Mouse (Mus musculus): ENCODE measurements at regions not wholly inside any gene's neighbourhood (a gene's known extent, or its start where the extent isn't known, plus 50 kb on each side); places are given as distances from the start of the nearest gene placed in this dataset.
A peak's percentile ranks its signal among the peaks of the same experiment; 100 is the strongest.

DNA sequence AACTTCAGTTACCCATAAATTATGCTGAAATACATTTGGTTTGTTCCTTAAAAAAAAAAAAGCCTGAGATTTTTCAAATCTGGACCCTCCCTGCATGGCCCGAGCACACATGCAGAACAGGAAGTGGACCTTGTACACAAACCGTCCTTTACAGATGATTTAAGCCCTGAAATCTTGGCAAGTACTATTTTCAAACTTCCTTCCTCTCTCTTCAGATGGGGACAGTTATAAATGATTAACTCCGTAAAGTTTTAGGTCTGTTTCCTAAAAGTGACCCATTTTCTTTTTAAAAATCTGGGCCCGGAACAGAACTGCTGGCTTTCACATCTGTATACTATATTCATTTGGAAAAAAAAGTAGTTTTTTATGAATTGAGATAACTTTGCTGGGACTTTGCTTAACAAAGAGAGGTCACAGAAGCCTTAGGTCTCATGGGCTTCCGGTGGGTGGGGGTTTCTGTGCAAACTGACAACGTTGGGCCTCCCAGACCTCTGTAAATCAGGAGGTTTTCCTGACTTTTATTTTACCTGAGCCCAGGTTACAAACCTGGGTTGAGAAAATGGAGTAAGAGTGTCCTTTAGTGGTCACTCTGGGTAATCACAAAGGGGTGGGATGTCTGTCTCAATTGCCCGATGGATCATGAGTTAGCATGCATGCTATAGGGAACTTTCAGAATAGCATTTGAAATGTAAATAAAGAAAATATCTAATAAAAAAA lies 368.4 kb downstream of the Ankrd50 start:
- no peak for DNase-seq

DNA sequence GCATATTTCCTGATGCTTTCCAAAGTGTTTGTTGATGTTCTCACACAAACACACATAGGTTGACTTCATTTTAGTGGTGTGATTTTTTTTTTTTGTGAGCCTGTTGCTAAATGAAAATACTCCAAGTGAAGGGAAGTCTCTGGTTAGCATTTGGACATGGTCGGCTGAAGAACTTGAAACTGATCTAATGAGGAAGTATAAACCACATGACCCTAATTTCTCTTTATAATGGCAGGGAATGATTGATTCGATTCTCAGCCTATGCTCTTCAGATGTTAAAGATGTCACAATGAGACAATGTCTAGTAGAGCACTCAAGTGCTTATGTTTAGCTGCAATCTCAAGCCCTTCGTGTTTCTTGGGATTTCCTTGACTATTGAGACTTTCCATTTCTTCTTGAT lies 372.1 kb downstream of the Ankrd50 start:
- no peak for DNase-seq

DNA sequence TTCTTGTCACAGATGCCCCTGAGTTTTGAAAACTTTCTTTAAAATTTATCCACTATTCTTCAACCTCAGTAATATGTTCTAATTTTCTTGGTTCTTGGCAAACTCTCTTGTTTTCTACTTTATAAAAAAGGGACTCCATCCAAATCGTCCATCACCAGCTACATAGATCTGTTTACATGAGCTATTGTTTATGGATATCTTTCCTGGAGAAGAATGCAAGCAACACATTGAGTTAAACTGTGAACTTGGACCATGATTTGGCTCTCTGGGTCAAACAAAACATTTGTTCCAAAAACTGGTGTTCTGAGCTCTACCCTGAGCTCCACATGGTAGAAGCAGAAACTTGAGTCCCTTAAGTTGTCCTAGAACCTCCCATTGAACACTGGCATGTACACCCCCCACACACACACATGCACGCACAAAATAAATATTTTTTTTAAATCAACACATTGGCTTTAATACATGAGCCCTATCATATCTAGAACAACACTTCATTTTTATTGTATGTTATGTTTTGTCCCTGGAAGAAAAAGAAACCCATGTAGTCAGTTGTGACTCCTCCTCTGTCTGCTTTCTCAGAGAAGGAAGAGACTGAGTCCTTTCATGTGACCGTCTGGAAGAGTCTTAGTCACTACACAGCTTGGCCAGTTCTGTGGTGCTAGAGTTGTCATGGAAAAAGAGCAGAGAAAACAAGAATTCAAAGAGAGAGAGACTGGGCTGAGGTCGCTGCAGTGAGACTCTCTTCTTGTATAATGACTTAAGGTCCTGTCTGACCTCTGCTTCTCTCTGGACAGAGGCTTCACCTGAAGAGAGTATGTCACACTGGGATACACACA lies 379.4 kb downstream of the Ankrd50 start:
- DNase-seq: no peak

DNA sequence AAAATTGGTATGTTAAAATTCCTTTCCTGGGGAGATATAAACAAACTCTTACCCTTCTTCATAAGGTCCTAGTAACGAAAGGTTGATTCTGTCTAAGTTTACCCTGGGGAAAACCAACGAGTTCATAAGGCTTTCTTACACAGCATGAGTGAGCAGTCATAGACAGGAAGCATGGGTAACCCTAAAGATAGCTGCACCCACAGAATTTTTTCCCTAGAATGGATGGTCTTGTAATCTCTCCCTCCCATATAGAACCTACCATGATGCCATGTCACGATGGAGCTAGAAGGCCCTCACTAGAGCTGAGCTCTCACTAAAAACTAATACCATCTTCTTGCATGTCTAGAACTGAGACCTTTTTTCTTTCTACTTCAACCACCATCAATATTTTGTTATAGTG lies 380.1 kb upstream of the Gm5148 start:
- no peak for DNase-seq

DNA sequence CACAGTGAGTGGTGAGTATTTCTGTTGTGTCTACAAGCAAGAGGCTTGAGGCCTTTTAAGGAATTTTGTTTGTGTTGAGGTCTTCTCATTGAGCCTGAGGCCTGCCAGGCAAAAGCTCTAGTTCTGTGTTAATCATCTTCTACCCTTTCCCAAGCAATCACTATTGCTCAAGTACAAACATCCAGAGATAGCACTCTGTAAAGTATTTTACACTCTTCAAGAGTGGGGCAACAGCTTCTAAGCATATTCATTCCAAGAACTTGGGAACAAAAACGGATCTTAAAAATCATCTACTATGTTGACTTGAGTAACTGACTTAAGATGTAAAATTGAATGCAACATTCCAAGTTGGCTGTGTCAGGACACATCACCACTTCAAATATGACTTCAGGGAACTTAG lies 378.7 kb upstream of the Gm5148 start:
- DNase-seq: no peak

DNA sequence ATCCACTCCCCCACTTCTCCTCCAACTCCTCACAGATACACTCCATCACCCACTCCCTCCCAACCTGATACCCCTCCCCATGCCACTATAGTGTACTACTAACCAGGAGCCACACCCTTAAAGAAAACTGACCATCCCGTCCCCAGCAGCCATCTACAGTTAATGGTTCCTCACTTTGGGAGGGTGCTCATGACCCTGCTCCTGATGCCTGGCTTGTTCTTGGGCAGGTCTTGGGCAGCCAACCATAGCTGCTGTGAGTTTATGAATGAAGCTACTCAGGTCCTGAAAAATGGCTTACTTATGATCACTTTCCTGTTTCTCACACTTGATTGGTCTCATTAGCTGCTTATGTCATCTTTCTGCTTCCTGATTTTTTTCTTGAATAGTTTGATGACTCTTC lies 377.9 kb upstream of the Gm5148 start:
- no peak for DNase-seq

DNA sequence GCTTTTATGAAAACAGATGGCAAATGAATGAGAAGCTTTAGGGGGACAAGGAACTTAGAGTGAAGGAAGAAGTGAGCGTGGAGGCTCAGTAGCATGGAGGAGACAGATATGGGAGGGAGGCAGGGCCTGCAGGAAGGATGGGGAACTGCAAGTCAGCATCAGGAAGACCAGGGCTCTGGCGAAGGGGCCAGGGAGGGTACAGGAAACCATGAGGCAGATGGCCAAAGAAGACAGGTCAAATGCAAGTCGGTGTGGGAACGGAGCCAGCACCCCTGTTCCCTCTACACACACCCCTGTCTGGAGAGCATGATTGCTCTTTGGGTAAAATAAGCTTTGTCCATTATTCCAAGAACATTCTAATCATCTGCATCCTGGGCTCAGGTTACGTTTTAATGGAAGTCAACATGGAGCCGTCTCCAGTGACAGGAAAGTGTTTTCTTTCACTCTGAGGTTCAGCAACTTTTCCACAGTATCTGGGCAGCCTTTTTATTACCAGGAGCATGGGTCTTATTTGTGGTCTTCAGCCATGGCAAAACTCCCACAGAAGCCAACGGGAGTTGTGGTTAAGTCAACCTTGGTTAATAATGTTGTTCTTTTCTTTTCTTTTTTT lies 370.2 kb upstream of the Gm5148 start:
- DNase-seq: no peak

DNA sequence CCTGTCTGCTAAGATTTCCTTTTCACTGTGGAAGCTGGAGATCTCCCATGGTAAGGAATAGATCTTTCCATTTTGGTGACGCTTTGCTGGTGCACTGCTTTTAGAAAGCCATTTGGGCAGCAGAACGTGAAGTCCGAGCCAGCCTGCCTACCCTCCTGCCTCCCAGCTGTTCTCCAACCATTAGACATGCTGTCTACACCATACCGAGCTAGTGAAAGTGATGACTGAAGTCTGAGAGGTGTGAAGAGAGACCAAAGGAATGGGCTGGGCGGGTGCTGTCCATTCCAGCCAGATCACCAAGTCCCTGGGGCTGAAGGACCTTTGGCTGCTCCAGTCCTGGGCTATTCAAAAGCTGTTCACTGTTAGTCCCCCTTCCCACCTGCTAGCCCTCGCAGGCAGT lies 360.3 kb upstream of the Gm5148 start:
- DNase-seq: no peak

DNA sequence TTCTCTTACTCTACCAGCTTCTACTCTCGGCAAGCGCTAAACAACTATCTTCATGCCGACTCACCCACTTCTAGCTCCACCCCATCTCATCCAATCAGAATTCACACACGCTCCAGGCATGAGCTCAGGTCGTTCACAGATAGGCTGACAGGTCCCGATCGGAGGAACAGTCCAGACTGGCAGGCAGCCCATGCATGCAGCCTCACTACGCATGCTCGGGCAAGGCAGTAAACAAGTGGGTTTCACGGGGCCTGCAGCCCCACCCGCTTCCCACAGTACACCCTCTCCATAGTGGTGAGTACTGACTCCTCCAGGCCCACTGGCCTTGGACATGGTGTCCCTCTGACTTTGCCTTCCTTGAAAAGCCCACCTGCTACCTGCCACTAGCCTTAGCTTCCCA lies 358.1 kb upstream of the Gm5148 start:
- no peak for DNase-seq

DNA sequence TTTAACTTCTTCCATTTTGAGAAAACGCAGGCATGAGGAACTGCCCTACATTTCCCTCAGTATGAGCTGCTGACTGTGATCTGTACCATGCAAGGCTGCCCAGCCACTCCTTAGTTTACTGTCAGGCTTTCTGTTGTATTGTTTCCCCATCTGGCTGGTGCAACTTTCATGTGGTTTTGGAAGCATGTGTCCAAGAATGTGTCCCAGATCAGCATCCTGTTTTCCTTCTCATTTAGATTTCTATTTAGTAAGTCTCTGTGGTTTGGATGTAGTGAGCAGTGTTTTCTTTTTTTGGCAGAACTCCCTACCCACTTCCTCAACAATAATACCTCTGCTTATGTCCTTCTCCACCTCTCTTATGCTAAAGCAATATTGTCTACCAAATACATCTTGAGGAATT lies 352.5 kb upstream of the Gm5148 start:
- DNase-seq: no peak

DNA sequence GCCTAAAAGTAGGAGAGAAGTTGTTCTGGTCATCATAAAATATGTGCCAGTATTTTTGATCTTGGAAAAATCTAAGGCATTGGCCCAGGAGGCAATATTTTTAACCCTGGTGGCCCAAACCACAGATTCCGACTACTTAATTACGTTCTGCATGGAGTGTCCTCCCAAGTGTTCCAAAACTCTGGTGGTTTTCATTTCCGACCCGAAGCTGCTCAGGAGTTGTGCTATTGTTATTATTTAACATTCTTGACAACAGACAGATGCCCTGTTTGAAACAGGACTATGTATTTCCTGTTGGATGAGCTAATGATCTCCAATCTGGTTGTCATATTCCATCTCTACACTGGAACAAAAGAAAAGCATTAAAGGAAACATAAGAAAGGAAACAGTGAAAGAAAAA lies 349.7 kb upstream of the Gm5148 start:
- DNase-seq: no peak

DNA sequence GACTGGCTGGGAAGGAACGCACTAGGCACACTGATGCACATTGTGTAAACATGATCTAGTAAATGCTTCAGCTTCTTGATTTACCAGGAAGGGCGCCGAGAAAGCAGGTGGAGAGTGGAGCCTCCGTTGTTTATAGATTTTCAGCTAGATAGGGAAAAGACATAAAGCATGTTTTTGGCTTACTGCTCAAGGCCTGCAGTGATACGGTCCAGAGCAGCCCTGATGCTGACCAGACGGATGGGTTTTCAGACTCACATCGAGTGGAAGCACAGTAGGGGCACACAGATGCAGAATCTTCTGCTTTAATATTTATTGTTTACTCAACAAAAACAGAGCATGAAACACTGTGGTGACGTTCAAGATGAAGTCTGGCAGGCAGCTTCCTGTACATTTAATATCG lies 331.3 kb upstream of the Gm5148 start:
- no peak for DNase-seq

DNA sequence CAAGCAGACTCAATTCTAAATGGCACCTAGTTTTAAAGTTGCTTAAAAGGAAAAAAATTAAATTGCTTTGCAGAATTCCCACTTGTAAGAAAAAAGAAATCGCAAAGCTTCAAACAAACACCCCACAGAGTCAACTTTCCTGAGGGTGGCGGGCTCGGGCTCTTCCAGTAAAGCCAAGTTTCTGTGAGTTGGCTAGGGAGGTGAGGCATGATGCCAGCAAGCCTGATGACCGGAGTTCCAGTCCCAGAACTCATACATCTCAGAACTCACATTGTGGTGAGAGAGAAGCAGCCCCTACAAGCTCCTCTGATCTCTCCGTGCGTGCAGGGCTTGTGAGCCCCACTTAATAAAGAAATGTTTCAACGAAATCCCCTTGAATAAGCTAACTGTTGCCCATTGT lies 328.7 kb upstream of the Gm5148 start:
- DNase-seq: no peak

DNA sequence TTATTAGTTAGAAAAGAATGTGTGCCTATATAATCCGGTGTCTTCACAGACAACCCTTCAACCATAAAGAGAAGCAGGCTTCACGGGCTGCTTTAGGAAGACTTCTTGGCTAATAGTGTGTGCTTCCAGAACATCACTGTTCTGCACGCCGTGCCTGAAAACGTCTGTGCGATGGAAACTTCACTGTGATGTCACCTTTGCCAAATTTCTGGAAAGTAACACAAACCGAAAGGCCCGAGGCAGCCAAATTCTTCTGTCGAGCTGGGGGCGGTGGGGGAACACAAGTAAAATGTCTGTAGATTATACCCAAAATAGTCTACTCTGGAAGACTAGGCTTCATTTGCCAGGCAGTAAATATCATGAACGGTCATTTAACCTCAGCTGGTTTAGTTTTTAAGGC lies 327.5 kb upstream of the Gm5148 start:
- no peak for DNase-seq

DNA sequence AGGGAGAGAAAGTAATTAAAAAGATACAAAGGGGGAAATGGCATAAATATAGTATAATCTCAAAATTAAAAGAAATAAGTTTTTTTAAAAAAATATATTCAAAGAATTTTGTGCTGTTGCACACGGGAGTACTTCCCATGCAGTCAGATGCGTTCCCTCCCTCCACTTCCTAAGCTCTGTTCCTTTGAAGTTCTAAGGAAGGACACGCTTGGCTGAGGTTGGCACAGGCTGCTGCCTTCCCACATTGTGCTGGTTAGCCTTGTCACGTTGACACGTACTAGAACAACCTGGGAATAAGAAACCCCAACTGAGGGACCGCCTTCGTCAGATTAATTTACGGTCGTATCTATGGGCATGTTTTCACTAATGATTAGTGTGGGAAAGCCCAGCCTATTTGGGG lies 326.6 kb upstream of the Gm5148 start:
- DNase-seq: no peak

DNA sequence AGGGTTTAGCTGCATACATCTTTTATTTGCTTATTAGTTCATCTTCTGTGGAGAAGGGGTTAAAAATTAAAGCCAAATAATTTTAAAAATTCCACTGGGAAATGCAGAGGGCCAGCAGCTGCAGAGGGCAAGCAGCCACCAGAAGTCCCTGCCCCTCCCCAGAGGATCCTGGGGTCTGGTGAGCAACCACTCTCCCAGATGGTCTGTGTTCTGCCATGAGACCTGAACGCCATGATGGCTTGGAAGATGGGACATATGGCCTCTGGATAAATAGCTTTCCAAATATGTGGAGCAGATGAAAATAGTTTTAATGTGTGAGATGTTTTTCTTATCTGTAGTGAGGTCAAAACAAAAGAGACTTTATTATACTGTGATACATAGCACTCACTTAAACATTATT lies 326.1 kb upstream of the Gm5148 start:
- no peak for DNase-seq

DNA sequence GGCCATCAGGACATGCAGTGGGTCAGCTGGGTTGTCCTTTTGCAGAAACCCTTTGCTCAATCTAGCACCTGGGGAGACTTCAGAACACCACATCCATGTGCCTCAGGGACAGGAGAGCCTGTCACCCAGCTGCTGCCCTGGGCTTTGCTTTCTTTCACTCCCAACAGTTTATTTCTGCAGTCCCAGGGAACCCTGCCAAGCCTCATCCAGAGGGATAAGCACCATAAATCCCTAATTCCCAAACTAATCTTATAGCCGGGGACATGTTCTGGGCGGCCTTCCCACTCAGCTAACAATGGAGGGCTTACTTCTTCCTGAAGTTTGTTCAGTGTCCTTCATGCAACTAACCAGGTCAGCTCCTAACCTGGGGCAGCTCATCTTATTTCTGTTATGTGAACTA lies 325.0 kb upstream of the Gm5148 start:
- no peak for DNase-seq

DNA sequence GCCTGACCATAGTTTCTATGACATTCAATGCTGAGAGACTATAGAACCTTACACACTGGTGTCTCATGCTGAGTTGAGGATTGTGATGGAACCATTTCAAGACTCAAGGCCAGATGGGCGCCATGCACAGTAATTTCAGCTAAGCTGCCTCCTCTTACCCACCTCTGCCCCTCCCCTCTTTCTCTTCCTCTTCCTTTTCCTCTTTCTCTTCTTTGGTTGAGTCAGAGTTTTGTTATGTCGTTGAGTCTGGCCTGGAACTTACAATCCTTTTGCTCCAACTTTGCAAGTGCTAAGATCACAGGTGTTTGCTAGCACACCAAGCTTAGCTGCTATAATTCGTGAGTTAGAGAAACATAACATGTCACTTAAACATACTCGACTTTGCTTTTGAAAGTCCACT lies 323.2 kb upstream of the Gm5148 start:
- no peak for DNase-seq

DNA sequence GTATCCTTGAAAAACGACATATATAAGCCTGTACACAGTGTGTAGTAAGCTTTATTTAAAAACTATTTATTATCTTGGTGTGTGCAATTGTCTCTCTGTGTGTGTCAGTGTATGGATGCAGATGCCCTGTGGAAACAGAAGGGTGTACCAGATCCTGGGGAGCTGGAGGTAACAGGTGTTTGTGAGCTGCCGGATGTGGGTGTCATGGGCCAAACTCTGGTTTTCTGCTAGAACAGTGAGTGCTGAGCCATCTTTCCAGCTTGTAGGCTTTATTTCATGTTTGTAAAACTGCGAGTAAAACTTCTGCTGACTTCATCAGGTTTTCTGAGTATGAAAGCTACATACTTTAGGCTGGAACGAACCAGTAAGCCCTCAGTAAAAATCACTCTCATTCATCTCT lies 322.3 kb upstream of the Gm5148 start:
- peak; percentile 54 for DNase-seq

DNA sequence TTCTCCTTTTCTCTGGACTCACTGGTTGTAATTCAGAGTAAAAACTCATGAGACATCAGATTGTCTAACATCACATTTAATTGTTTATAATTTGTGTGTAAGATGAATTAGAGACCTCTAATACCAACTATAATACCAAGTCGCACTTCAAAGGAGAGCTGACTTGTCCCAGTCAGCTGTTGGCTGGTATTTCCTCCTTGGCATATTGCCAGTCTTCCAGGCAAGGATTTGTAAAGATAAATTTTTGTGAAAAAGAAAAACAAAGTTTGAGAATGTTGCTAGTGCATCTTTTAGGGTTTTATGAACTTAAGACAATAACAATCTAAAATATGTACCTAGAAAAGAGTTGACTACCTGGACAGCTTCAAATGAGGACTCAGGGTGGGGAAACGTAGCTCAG lies 321.7 kb upstream of the Gm5148 start:
- DNase-seq: no peak

DNA sequence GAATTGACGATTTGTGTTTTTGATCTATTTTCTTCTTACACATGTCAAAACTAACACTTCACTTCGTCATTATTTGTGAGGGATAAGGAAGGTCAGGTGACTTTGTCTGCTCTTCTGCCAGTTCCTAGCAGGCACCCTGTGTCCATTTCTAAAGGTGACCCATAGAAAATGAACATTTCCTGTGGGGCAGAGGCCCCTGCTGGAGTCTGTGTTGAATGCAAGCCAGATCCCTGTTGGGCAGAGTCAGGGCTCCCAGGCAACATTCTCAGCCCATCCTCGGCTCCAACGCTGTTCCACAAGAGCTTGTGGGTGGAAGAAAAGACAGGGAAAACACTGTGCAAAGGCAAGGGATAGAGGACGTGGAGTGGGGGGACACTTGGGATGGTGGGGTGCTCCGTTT lies 321.2 kb upstream of the Gm5148 start:
- no peak for DNase-seq

DNA sequence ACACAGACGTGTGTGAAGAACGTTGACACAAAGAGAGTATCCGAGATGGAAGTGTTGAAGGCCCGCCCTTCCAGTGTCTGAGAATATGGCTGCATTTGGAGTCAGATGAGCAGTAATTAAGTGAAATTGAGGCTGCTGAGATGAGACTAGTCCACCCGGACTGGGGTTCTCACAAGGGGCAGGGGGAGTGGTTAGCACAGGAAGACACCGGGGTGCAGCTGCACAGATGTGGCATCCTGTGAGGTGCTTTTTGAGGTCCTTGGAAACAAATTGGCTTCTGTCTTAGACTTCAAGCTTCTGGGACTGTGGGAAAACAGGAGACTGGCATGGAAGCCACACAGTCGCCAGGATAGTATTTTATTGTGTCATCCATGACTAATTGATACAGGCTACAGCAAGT lies 320.0 kb upstream of the Gm5148 start:
- DNase-seq: peak; percentile 60

DNA sequence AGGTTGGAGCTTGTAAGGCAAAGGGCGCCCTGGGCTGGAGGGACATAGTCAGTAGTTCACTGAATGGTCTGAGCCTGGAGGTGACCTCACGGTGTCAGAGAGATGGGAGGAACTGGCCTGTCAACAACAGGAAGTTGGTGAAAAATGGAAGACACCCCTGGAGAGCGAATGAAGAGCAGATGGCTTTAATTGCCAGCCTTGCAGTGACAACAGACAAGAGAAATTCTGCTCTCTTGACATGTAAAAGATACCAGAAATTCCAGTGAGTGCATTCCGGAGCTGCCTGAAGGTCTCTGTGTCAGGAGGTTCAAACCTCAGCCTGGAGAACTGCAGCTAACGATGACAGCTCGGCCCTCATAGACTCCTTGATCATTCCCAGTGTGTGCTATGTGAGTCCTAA lies 318.3 kb upstream of the Gm5148 start:
- DNase-seq: no peak

DNA sequence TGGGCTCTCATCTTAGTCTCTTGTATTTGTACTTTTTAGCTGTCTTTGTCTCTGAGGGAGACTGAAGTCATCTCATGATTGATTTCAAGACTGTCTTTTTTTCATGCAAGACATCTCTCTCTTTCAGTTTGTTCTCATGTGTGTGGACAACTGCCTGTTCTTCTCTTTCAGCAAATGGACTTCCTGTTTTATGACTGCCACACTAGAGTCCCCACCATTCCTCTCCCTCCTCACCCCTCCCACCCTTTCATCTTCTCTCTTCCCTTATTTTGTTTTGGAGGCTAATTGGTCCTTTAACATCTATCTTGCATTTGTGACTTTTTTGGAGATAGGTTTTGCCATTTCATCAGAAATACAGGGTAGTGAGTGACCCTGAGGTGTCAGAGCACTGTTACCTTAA lies 311.8 kb upstream of the Gm5148 start:
- DNase-seq: no peak

Data from thymus, postnatal 25 days (tissue).